Mouse (Mus musculus): Measurements from ENCODE around the gene Lnx2.

Gene Lnx2

GRCm38 (mm10) chr5:147052309-147052558 lies 24.2 kb downstream of the Lnx2 start:
- DNase-seq (ENCODE audit: low read depth, low spot score) = no peak

- peak; percentile 45 for DNase-seq (ENCODE audit: low read depth, low spot score)
Measured at GRCm38 (mm10) chr5:147051500-147052308, 24.7 kb downstream of the Lnx2 start.

GRCm38 (mm10) chr5:147050816-147051499 lies 25.4 kb downstream of the Lnx2 start:
- DNase-seq (ENCODE audit: low read depth, low spot score) = no peak

- no peak for DNase-seq (ENCODE audit: low read depth, low spot score)
Measured at GRCm38 (mm10) chr5:147049544-147050209, 26.7 kb downstream of the Lnx2 start.

- DNase-seq (ENCODE audit: low read depth, low spot score) = no peak
Measured at GRCm38 (mm10) chr5:147045929-147046328, 30.5 kb downstream of the Lnx2 start.

GRCm38 (mm10) chr5:147045311-147045710 lies 31.1 kb downstream of the Lnx2 start:
- peak; percentile 61 for DNase-seq (ENCODE audit: low read depth, low spot score)

GRCm38 (mm10) chr5:147043240-147043844 lies 33.0 kb downstream of the Lnx2 start:
- no peak for DNase-seq (ENCODE audit: low read depth, low spot score)

- DNase-seq (ENCODE audit: low read depth, low spot score) = peak; percentile 34
Measured at GRCm38 (mm10) chr5:147041965-147042937, 34.1 kb downstream of the Lnx2 start.

- no peak for DNase-seq (ENCODE audit: low read depth, low spot score)
Measured at GRCm38 (mm10) chr5:147039394-147039793, 37.0 kb downstream of the Lnx2 start.

GRCm38 (mm10) chr5:147037601-147038000 lies 38.8 kb downstream of the Lnx2 start:
- DNase-seq (ENCODE audit: low read depth, low spot score) = no peak

- DNase-seq (ENCODE audit: low read depth, low spot score) = no peak
Measured at GRCm38 (mm10) chr5:147036661-147037060, 39.7 kb downstream of the Lnx2 start.

GRCm38 (mm10) chr5:147036028-147036427 lies 40.4 kb downstream of the Lnx2 start:
- DNase-seq (ENCODE audit: low read depth, low spot score) = no peak

GRCm38 (mm10) chr5:147035301-147035700 lies 41.1 kb downstream of the Lnx2 start:
- DNase-seq (ENCODE audit: low read depth, low spot score) = no peak

- no peak for DNase-seq (ENCODE audit: low read depth, low spot score)
Measured at GRCm38 (mm10) chr5:147034283-147034682, 42.1 kb downstream of the Lnx2 start.

GRCm38 (mm10) chr5:147033155-147033554 lies 43.2 kb downstream of the Lnx2 start:
- no peak for DNase-seq (ENCODE audit: low read depth, low spot score)

GRCm38 (mm10) chr5:147031281-147031680 lies 45.1 kb downstream of the Lnx2 start:
- DNase-seq (ENCODE audit: low read depth, low spot score) = no peak

- no peak for DNase-seq (ENCODE audit: low read depth, low spot score)
Measured at GRCm38 (mm10) chr5:147024331-147025034, 51.9 kb downstream of the Lnx2 start.

GRCm38 (mm10) chr5:147023245-147023970 lies 53.0 kb downstream of the Lnx2 start:
- DNase-seq (ENCODE audit: low read depth, low spot score) = no peak

GRCm38 (mm10) chr5:147021546-147022265 lies 54.7 kb downstream of the Lnx2 start:
- DNase-seq (ENCODE audit: low read depth, low spot score) = no peak

Measured in R1 (cell line).